Mouse (Mus musculus) cerebellum, postnatal 36 days (tissue): ENCODE measurements around the gene Cyp2w1.
"Not testable (repeated sequence)": the region's sequence is repeated elsewhere in the genome, so short reads cannot be mapped to it uniquely, and the experiment has no call there.

Source experiments
- DNase-seq, 2 experiments: peaks; one replicate each; pipeline ENCODE4 v3.0.0; 2021 to 2022; ENCODE audit warnings: mixed read lengths in 2 of 2

Gene Cyp2w1

DNA sequence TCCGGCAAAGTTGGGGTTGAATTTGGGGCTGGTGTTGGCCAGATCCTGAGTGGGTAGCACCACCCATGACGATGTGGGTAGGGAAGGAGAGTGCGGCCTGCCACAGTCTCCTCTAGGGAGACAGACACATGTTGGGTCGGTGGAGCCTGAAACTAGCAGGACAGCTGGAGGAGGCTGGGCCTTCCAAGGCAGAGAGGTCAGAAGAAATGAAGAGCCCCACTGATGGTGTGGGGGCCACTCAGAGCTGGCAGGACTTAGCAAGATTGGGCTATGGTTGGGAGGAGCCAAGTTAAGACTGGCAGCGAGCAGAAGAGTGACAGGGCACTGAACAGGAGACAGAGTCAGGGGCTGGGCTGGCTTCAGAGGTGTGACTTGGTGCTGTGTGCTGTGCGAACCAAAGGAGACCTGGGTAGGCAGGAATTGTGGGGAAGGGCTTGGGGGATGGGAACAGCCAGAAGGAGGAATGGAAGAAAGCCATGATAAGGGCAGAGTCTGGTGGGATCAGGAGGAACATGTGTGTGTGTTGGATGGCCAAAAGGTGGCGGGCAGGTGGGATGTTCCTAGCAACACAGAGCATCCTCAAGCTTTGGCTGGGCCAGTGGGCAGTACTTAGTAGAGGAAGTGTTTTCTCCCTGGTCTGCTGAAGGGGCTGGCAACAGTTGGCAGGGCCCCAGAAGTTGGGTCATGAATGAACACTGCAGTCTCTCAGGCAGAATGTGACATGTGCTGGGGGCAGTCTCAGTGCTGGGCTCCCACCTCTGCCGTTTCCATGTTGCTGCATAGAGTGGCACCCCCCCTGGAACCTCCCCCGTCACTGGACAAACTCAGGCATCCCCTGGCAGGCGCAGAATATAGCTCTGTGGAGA, 35.1 kb downstream of the Cyp2w1 start:
- no peak for DNase-seq

DNA sequence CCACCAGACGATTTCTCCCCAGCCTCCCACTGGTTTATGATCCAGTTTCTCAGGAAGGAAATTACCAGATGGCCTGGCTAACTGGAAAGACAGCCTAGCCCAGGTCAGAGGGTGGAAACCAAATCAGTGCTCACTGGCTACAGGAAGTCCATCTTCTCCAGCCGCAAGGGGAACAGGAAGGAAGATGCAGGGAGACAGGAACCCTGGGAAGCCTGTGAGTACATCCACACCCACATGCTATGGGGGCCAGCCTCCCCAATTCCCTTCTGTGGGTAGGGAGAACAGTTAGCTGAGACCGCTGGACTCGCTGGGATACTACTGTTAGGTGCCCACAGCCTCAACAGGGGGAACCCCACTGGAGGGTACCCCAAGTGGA, 35.8 kb downstream of the Cyp2w1 start:
- no peak for DNase-seq

DNA sequence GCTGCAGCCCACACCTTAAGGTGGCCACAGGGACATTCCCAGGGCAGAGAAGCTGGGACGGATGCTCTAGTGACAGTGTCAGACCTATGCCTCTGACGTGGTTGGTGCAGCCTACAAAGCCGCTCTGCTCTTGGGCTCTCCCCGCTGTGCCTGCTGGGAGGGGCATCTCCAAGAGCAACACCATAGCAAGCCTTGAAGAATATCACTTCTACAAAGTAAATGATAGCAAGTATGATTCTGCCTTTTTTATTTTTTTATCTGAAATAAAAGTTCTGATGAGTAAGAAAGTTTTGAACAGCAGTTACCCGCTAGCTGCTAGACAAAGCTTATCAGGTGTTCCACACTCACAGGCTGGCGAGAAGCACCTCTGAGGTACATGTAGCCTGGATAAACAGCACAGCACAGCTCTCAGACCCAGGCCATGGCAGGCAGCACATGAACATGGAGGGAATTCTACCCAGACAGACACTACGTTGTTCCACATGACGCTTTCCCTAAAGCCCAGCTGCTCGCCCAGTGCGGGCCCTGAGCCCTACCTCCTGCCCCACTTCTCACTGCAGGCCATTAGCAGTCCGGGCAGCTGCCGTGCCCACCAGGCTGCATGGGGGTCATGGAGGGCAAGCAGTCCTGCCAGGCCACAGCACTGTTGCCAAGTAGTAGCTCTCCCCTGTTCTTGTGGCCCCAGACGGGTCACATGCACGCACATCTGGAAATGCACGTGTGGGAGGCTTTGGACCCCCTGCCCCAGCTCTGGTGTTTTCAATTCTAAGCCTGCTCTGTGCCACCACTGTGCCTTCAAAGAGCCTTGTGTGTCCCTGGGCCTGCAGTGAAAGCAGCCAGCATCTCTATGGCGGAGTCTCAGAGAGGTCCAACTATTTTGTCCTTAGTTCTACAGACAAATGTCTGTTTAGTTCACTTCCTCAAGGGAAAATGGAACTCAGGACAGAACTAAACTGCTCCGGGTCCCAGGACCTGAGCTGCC, 36.6 kb downstream of the Cyp2w1 start:
- no peak for DNase-seq

DNA sequence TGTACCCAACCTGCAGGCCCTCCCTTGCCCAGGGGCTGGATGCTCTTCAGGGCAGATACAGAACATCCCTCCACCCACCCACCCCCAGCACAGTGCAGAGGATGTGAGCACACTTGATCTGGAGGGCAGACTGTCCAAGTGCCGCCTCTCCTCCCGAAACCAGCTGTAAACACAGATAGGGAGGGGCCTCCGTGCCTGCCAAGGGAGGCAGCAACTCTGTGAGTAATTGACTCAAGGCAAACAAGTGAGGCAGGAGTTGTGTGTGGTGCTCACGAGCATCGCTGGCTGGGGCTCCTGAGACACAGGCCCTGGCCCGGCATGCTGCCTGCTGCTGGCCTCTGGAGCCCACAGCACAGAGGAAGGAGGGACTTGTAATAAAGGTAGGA, 37.3 kb downstream of the Cyp2w1 start:
- DNase-seq: no peak

DNA sequence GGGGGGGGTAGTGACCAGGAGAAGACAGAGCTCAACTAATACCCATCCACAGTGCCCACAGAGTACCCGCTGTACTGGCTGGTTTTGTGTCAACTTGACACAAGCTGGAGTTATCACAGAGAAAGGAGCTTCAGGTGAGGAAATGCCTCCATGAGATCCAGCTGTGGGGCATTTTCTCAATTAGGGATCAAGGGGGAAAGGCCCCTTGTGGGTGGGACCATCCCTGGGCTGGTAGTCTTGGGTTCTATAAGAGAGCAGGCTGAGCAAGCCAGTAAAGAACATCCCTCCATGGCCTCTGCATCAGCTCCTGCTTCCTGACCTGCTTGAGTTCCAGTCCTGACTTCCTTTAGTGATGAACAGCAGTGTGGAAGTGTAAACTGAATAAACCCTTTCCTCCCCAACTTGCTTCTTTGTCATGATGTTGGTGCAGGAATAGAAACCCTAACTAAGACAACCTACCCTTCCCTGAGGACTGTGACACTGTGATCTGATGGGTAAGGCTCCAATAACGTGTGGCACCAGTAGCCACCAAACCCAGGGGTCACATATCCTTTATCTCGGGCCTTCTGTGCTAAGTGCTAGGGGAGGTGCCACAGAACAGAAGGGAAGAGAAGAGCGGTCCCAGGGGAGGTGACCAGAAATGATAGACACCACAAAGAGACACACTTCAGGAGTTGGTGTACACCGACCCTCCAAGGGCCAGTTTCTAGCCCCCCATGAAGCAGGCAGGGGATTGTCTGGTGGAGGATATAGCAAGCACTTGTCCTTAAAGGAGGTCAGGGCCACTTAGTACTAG, 38.1 kb downstream of the Cyp2w1 start:
- not testable (repeated sequence) for DNase-seq

DNA sequence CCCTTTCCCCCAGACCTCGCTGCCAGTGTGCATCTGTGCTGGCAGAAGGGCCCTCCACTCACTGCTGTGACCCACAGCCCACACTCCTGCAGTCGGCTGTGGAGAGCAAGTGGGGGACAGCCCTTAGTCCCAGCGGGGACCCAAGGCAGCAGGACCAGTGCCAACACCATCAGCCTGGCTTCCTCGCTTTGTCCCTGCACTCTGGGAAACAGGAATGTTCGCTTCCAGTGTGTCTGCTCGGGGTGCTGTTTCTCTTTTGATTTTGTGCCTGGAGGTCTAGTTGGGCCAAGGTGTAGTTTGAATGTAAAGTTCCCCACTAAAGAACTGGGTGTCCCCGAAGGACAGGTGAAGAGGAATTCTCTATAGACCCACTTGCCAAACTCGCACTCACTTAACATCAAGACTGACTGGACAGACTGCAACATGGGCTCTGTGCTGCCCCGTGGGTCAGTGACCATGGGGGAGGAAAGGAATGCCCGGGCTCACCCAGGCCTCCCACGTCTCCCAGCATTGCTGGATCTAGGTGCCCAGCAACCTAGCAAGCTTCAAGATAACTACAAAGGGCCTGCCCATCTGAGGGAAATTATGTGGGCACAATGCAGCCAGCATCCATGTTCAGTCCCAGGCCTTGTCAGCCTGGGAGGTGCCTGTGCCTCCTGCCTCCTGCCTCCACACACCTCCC, 39.0 kb downstream of the Cyp2w1 start:
- DNase-seq: peak in 1 of 2 experiments; percentile 57

DNA sequence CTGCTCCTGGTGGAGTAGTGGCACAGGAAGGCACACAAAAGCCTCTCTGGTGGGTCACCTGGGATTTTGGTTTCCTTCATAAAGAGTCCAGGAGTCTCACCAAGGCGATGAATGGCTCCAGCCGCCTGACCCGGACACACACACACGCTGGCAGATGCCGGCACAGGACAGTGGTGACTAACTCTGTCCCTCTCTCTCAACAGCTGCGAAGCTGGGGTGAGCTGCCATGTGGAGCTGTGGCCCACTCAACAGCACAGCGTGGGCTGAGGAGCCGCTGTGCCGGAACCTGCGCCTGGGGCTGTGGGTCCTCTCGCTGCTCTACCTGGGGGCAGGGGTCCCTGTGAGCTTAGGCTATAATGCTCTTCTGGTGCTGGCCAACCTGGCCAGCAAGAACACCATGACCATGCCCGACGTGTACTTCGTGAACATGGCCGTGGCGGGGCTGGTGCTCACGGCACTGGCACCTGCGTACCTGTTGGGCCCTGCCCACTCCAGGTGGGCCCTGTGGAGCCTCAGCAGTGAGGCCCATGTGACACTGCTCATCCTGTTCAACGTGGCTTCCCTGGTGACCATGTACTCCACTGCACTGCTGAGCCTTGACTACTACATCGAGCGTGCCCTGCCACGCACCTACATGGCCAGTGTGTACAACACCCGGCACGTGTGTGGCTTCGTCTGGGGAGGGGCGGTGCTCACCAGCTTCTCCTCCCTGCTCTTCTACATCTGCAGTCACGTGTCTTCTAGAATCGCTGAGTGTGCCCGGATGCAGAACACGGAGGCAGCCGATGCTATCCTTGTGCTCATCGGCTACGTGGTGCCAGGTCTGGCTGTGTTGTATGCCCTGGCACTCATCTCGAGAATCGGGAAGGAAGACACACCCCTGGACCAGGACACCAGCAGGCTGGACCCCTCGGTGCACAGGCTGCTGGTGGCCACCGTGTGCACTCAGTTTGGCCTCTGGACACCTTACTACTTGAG, 40.1 kb downstream of the Cyp2w1 start:
- DNase-seq: no peak

DNA sequence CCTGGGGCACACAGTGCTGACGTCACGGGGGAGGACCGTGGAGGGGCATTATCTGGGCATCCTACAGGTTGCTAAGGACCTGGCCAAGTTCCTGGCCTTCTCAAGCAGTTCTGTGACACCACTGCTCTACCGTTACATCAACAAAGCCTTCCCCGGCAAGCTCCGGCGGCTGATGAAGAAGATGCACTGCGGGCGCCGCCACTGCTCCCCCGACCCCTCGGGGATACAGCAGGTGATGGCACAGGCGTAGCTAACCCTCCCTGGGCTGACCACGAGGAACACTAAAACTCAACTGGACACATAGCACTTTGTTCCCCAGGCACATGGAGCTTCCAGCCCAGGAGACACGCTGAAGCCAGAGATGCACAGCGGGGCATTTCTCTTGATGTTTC, 40.8 kb downstream of the Cyp2w1 start:
- DNase-seq: no peak

DNA sequence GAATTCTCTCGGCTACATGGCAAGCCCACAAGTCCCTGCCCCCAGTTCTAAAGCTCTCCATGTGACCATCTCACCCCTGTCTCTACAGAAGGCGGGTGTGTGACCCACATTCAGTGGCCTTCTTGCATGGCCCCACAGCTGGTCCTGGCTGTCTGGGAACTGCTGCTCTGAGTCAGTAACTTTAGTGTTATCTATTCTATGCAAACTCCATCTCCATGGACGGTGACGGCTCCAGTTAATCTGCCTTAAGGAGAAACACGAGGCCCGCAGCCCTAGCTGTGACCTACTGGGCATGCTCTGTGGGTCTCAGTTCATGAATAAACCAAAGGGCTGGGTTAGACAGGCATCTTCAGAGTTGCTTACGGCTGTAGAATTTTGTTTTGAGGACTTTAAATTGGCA, 42.0 kb downstream of the Cyp2w1 start:
- DNase-seq: no peak

DNA sequence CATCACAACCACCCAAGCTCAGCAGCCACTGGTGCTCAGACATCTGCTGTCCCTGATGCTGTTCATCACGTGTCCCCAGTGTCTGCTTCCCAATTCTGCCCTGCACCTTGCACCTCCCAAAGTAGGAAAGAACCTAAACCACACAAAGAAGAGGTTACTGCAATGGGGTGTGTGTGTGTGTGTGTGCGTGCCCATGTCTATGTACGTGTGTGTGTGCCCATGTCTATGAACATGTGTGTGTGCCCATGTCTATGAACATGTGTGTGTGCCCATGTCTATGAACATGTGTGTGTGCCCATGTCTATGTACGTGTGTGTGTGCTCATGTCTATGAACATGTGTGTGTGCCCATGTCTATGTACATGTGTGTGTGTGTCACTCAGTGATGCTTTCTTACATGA, 43.1 kb downstream of the Cyp2w1 start:
- no peak for DNase-seq

DNA sequence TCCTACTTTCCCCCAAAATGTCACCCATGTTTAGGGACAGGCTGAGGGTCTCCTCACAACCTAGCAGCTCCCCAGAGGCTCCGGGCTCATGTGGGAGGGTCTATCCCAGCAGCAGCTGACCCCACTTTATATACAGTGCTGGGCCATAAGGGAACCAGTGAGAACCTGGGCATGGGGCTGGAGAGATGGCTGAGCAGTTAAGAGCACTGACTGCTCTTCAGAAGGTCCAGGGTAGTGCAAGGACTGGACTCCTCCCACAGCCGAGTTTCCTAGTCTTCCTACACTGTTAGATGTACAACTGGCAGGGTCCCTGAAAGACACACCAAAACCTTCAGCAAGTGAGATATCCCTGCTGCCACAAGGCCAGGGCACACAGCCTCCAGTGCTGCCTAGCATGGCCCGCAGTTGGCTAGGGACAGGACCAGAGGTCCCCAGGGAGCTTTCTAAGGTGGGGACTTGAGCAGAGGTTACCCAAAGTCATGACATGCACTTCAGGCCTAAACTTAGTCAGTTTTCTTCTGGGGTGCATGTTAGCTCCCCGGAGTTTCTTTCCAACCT, 45.0 kb downstream of the Cyp2w1 start:
- no peak for DNase-seq

DNA sequence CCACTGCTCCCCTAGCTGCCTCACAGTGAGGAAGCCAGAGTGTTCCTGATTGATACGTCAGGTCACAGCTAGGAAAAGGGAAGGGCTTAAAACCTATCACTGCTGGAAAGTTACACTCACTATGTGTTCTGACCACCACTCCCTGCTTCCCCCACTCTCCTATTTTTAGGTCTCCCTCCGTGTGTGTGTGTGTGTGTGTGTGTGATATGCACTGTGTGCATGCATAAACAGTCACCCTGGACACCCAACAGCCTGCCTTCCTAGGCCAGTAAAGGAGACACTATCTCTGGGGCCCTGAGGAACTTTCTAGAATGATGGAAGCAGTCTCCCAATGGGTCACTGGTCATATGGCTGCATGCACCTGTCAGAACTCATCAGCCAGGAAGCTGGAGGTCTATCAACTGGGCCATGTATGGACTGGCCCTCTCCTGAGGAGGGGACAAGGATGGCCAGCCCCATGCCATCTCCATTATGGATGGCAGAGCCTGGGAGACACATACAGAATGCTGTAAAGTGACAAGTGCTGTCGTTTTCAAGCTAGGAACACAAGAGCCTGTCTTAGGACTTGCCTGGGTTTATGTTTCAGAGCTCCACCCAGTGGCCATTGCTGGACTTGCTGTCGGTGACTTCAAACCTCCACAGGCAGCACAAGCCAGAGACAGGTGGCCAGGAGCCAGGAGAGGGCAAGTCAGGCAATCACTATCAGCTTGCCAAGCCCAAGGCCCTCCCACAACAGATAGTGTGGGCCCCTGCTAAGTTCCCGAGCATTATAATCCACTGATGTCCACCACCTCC, 45.7 kb downstream of the Cyp2w1 start:
- peak; percentile 96 to 98 for DNase-seq

DNA sequence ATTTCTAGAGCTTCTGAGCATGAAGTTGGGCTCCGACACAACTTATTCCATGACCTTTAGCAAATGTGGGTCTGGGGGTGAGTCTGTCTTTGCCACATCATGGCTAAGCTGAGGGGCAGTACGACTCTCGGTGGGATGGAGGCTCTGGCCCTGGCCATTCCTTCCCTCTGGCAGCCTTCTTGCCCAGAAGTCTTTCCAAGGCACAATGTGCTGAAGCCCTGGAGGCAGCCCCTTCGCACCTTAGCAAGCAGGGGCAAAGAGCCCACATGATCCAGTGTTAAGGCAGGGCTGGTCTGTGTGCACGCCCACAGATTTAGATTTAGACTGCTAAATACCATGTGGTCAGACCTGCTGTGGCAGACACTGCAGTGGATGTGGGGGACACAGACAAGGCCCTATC, 46.4 kb downstream of the Cyp2w1 start:
- DNase-seq: no peak

DNA sequence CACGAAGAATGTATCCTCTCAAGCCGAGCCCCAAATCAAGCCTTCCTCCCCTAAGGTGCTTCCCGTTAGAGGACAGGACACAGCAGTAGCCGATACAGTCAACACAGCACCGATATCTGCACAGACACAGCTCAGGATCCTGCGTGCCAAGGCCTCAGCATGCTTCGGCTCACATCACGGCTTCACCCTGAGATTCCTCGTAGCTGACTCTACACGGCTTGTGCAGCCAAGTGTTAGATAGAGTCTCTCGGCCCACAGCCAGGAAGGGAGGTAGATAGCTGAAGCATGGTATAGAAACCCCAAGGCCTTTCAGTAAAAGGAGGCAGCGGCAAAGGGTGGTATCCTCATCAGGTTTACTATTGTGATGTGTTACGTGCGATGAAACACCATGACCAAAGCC, 47.6 kb downstream of the Cyp2w1 start:
- DNase-seq: peak; percentile 48

DNA sequence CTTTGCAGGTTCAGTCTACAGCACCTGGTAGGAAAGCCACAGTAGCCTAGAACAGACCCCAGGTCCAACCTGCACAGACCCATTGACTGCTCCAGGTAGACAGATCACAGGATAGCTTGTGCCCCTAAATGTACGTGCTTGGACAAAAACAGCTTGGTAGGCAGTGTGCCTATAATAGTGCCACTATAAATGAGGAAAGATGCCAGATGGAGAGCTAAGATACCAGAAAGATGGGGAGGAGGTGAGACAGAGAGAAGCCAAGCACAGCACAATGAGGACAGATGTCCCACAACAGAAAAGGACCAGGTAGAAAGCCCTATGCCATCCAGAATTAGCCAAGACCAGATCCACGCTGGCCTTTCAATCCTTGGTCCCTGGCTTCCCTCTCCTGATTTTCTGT, 49.7 kb downstream of the Cyp2w1 start:
- no peak for DNase-seq

DNA sequence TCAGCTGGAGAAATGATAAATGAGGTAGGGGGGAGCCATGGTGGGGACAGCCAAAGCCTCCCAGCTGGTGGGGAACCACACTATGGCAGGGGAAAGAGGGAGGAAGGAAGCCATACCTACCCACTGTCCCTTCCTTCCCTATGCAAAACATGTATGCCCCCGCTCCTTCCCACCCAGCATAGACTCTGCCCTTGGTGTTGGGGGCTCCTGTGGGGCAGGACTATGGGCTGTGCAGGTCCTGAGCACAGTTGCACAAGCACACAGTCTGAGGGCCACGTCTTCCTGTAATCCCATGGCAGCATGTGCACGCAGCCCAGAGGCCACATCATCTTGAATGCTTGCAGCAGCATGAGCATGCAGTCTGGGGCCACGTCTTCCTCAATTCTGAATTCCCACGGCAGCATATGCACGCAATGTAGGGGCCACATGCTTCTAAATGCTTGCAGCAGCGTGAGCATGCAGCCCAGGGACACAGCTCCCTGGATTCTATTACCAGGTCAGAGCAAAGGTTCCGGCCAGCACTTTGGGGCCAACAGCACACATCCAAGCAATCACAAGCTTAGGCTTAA, 51.4 kb downstream of the Cyp2w1 start:
- DNase-seq: no peak

DNA sequence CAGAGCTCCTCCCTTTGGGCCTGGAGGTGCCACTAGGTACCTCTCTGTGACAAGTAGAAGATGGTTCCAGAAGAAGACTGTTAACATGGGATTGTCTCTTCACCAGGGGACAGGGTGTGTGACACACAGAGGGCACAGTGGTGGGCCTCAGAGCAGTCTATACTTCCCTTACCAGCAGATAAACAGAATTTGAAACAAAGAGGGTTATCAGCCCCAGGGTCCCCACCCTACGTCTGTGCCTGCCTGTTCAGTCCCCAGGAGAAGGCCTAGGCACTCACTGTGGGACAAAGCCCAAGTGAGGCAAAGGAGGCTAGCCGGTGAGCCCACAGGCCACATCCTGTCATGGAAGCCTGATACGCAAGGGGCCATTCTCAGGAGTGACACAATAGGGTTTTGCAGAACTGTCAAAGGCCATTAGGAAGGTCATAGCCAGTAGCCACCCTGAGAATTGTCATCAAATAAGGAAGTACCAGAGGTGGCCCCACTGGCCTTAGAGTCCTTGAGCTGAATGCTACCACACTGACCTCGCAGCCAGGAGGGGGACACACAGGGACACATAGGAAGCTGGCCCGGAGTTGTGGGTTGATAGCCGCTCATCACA, 52.5 kb downstream of the Cyp2w1 start, which contains the start of gene C130050O18Rik:
Gene C130050O18Rik, plus strand, starts transcription at position 480 of the 601 bp plus-strand sequence.
- no peak for DNase-seq

DNA sequence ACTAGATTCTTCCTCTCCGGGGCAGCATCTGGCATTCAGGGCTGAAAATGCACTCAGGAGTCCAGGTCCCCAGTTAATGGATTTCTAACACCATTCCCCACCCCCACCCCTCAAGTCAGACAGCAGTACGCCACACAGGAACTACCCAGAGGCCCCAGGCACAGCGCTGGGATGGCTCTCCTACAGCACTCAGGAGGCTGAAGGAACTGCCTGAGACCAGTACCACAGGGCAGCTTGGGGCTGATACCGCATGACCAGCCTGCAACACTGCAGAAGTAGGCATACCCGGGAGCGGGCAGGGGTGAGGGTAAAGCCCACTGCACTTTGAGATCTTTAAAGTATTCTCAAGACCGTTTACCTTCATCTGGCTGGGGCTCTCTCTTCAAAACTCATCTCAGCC, 53.1 kb downstream of the Cyp2w1 start:
- DNase-seq: no peak

DNA sequence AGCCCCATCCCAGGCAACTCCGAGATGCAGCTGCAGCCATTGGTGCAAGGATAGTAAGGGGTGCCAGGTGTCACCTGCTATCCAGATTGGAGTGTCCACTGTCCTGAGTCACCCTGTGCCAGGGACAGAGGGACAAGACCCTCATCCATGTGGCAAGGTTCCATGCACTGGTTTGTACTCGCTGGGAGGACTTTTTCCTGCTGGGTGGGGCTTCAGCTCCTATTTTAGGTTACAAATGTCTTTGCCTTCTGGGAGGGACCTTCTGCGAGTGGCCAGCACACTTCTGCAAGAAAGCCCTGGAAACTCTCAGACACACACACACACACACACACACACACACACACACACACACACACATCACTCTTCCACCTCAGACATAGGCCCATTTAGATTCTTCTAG, 53.5 kb downstream of the Cyp2w1 start:
- no peak for DNase-seq
